8 mouse cellular contexts compared by ENCODE assay signal in the genomic region with DNA sequence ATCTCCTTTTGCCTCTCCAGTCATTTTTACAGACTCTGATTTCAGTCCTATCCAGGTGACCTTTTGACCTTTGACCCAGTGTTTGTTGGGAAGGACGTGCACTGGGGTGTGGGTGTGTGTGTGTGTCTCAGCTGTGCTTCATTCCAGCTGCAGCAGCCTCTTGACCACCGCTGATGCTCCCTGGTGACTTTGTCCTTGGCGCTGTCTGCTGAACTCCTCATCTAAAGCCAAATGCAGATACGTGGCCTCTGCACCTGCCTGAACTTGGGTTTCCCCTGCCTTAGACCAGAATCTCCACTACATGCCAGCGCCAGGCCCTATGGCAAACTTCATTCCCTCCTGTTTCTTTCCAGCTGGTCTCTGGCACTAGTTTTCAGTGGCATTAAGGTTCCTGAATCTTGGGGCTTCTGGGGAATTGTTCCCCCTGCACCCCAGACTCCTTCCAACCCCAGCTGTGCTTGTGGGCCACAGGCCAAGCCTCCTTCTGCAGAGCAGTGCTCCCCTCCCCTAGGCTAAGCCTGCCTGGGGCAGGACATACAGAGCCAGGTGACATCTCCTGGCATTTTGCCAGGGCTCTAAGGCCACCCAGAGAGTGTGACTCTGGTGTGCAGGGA. TPM values are rescaled to one million over a fixed set of nuclear protein-coding genes. Genes with fewer than 3 reads are reported as not detected.
DNase-seq lines count a peak whose midpoint lies in the region; ATAC-seq and TF ChIP-seq lines count a peak whose summit lies in the region.

No protein-coding gene starts in this region.

- H3K27me3 ChIP-seq in lung, embryonic 14.5 days (ENCODE audit: insufficient read depth, low read length) = no peaks in the 10 kb centered on the region
- no peaks in the 10 kb centered on the region for H3K27me3 ChIP-seq in cerebellum, adult 2 months (ENCODE audit: control insufficient read depth, insufficient read depth, low read length)
- no peaks in the 10 kb centered on the region for H3K27me3 ChIP-seq in heart, embryonic 12.5 days (replicated peaks)
- H3K27me3 ChIP-seq in limb, embryonic 10.5 days (ENCODE audit: low read depth, poor library complexity, severe bottlenecking) = no peaks in the 10 kb centered on the region
- H3K27me3 ChIP-seq in stomach, postnatal 0 days (ENCODE audit: control insufficient read depth, insufficient read depth, low read length) = no peaks in the 10 kb centered on the region

- peaks cover 55% of the 10 kb centered on the region for H3K36me3 ChIP-seq in lung, embryonic 14.5 days (ENCODE audit: insufficient read depth)
- H3K36me3 ChIP-seq in heart, embryonic 12.5 days = peaks cover 36% of the 10 kb centered on the region
- peaks cover 66% of the 10 kb centered on the region for H3K36me3 ChIP-seq in limb, embryonic 10.5 days
- H3K36me3 ChIP-seq in stomach, postnatal 0 days (ENCODE audit: control insufficient read depth, insufficient read depth, low read length) = peaks cover 6% of the 10 kb centered on the region; the same call in 1 of the 2 replicates

- 29% methylated on average over 5 of the region's 5 CpGs for WGBS in lung, embryonic 14.5 days
- WGBS in cerebellum, adult 2 months = 23% methylated on average over 5 of the region's 5 CpGs
- 42% methylated on average over 5 of the region's 5 CpGs for WGBS in heart, embryonic 12.5 days
- 52% methylated on average over 5 of the region's 5 CpGs for WGBS in limb, embryonic 10.5 days
- 37% methylated on average over 5 of the region's 5 CpGs for WGBS in stomach, postnatal 0 days

- peak; percentile 15; the same call in 1 of the 2 replicates for ATAC-seq in lung, embryonic 14.5 days (ENCODE audit: insufficient read depth)
- ATAC-seq in heart, embryonic 12.5 days (ENCODE audit: insufficient number of reproducible peaks, low FRiP score) = 0 out of 2 replicates have a peak, but pooled peaks have one; percentile 20
- ATAC-seq in stomach, postnatal 0 days (ENCODE audit: low FRiP score, low TSS enrichment) = no peak

- H3K9ac ChIP-seq in lung, embryonic 14.5 days = peak overlapping the region; percentile 31; the same call in 1 of the 2 replicates
- no peak overlapping the region for H3K9ac ChIP-seq in heart, embryonic 12.5 days
- 0 out of 2 replicates have a peak overlapping the region, but pooled peaks have one; percentile 41 for H3K9ac ChIP-seq in stomach, postnatal 0 days (ENCODE audit: low read length)

- H3K4me2 ChIP-seq in lung, embryonic 14.5 days = peak overlapping the region; percentile 44; the same call in 1 of the 2 replicates
- peak overlapping the region; percentile 22; the same call in 1 of the 2 replicates for H3K4me2 ChIP-seq in heart, embryonic 12.5 days
- H3K4me2 ChIP-seq in stomach, postnatal 0 days (replicated peaks; ENCODE audit: low read depth) = no peak overlapping the region

- H3K9me3 ChIP-seq in lung, embryonic 14.5 days (ENCODE audit: low read depth, low read length) = no peaks in the 10 kb centered on the region
- H3K9me3 ChIP-seq in heart, embryonic 12.5 days (replicated peaks) = no peaks in the 10 kb centered on the region
- no peaks in the 10 kb centered on the region for H3K9me3 ChIP-seq in limb, embryonic 10.5 days (replicated peaks)
- no peaks in the 10 kb centered on the region for H3K9me3 ChIP-seq in stomach, postnatal 0 days (ENCODE audit: control insufficient read depth, low read length)

- TF ChIP-seq POLR2A in cerebellum, adult 2 months (IDR thresholded peaks at IDR 0.05; ENCODE audit: borderline replicate concordance, insufficient read depth, low read length) = no peak

- no peak for TF ChIP-seq EP300 in stomach, postnatal 0 days (optimal IDR thresholded peaks at IDR 0.05)

- DNase-seq in lung, embryonic 14.5 days = peak; percentile 75
- no peak for DNase-seq in lung, postnatal 25 days (ENCODE audit: low spot score)
- peak; percentile 72 to 76 for DNase-seq in cerebellum, adult 2 months
- DNase-seq in limb, embryonic 10.5 days (ENCODE audit: low spot score) = no peak
- no peak for DNase-seq in stomach, postnatal 0 days (ENCODE audit: low spot score)
- no peak for DNase-seq in left cerebral cortex, adult 11 months (ENCODE audit: low spot score)
- DNase-seq in thymus, postnatal 0 days (ENCODE audit: low spot score) = no peak

- peak overlapping the region; percentile 88 for H3K27ac ChIP-seq in lung, embryonic 14.5 days (ENCODE audit: low read depth)
- peak overlapping the region; percentile 30; the same call in 1 of the 2 replicates for H3K27ac ChIP-seq in cerebellum, adult 2 months (ENCODE audit: insufficient read depth, low read length)
- peak overlapping the region; percentile 67 for H3K27ac ChIP-seq in heart, embryonic 12.5 days (ENCODE audit: poor library complexity, severe bottlenecking)
- peak overlapping the region; percentile 59 for H3K27ac ChIP-seq in limb, embryonic 10.5 days
- H3K27ac ChIP-seq in stomach, postnatal 0 days (replicated peaks) = peak overlapping the region; percentile 77; the same call in 1 of the 2 replicates

- peaks cover 90% of the 10 kb centered on the region for H3K4me1 ChIP-seq in lung, embryonic 14.5 days (ENCODE audit: insufficient read depth)
- peaks cover 70% of the 10 kb centered on the region for H3K4me1 ChIP-seq in cerebellum, adult 2 months (ENCODE audit: control insufficient read depth, insufficient read depth, low read length)
- peaks cover 96% of the 10 kb centered on the region for H3K4me1 ChIP-seq in heart, embryonic 12.5 days (replicated peaks)
- H3K4me1 ChIP-seq in limb, embryonic 10.5 days = peaks cover 96% of the 10 kb centered on the region
- peaks cover 50% of the 10 kb centered on the region for H3K4me1 ChIP-seq in stomach, postnatal 0 days (replicated peaks; ENCODE audit: control insufficient read depth, insufficient read depth)

- H3K4me3 ChIP-seq in lung, embryonic 14.5 days (ENCODE audit: low read depth, low read length) = no peak overlapping the region
- H3K4me3 ChIP-seq in cerebellum, adult 2 months (replicated peaks; ENCODE audit: insufficient read depth, low read depth, low read length) = no peak overlapping the region
- no peak overlapping the region for H3K4me3 ChIP-seq in heart, embryonic 12.5 days
- 0 out of 2 replicates have a peak overlapping the region, but pooled peaks have one; percentile 7 for H3K4me3 ChIP-seq in limb, embryonic 10.5 days
- no peak overlapping the region for H3K4me3 ChIP-seq in stomach, postnatal 0 days (ENCODE audit: low read depth, low read length)

- no peak for TF ChIP-seq CTCF in lung, embryonic 14.5 days (IDR thresholded peaks at IDR 0.05; ENCODE audit: low read depth)
- TF ChIP-seq CTCF in cerebellum, adult 2 months (IDR thresholded peaks at IDR 0.05; ENCODE audit: borderline replicate concordance, insufficient read depth, low read depth, low read length) = no peak
- TF ChIP-seq CTCF in stomach, postnatal 0 days (IDR thresholded peaks at IDR 0.05; ENCODE audit: low read depth) = no peak

RNA-seq across cellular contexts. Expression of gene Lasp1, which starts 9.9 kb away (rescaled TPM):
- polyA plus RNA-seq in lung, embryonic 14.5 days (2014; fragmentation: Nextera tagmentation; extraction: Ambion mirVana) = 110 and 123 TPM in 2 replicates
- 74.9 and 78.5 TPM in 2 replicates for polyA plus RNA-seq in cerebellum, adult 2 months (2012; rRNA removed)
- 46.9 and 49.5 TPM in 2 replicates for polyA plus RNA-seq in heart, embryonic 12.5 days (2016; fragmentation: Nextera tagmentation; extraction: Ambion mirVana)
- 90.0 and 110 TPM in 2 replicates for polyA plus RNA-seq in limb, embryonic 10.5 days (2016; fragmentation: Nextera tagmentation; extraction: Ambion mirVana)
- polyA plus RNA-seq in stomach, postnatal 0 days (2015; fragmentation: Nextera tagmentation; extraction: Ambion mirVana) = 84.0 and 90.1 TPM in 2 replicates
- 98.7 and 108 TPM in 2 replicates for polyA plus RNA-seq in thymus, postnatal 0 days (2015; fragmentation: Nextera tagmentation; extraction: Ambion mirVana)

RNA-seq across cellular contexts. Expression of gene Rpl23, which starts 26.5 kb away (rescaled TPM):
- polyA plus RNA-seq in lung, embryonic 14.5 days (2014; fragmentation: Nextera tagmentation; extraction: Ambion mirVana) = 663 and 721 TPM in 2 replicates
- polyA plus RNA-seq in cerebellum, adult 2 months (2012; rRNA removed) = 234 and 281 TPM in 2 replicates
- 404 and 410 TPM in 2 replicates for polyA plus RNA-seq in heart, embryonic 12.5 days (2016; fragmentation: Nextera tagmentation; extraction: Ambion mirVana)
- polyA plus RNA-seq in limb, embryonic 10.5 days (2016; fragmentation: Nextera tagmentation; extraction: Ambion mirVana) = 449 and 506 TPM in 2 replicates
- polyA plus RNA-seq in stomach, postnatal 0 days (2015; fragmentation: Nextera tagmentation; extraction: Ambion mirVana) = 585 and 586 TPM in 2 replicates
- polyA plus RNA-seq in thymus, postnatal 0 days (2015; fragmentation: Nextera tagmentation; extraction: Ambion mirVana) = 766 and 768 TPM in 2 replicates

RNA-seq across cellular contexts. Expression of gene B230217C12Rik, which starts 31.9 kb away (rescaled TPM):
- 6.1 and 6.8 TPM in 2 replicates for polyA plus RNA-seq in lung, embryonic 14.5 days (2014; fragmentation: Nextera tagmentation; extraction: Ambion mirVana)
- 117 TPM in 2 replicates for polyA plus RNA-seq in cerebellum, adult 2 months (2012; rRNA removed)
- polyA plus RNA-seq in heart, embryonic 12.5 days (2016; fragmentation: Nextera tagmentation; extraction: Ambion mirVana) = 6.9 and 7.4 TPM in 2 replicates
- 10.9 and 14.0 TPM in 2 replicates for polyA plus RNA-seq in limb, embryonic 10.5 days (2016; fragmentation: Nextera tagmentation; extraction: Ambion mirVana)
- 1.1 and 1.9 TPM in 2 replicates for polyA plus RNA-seq in stomach, postnatal 0 days (2015; fragmentation: Nextera tagmentation; extraction: Ambion mirVana)
- polyA plus RNA-seq in thymus, postnatal 0 days (2015; fragmentation: Nextera tagmentation; extraction: Ambion mirVana) = 4.5 and 5.0 TPM in 2 replicates

RNA-seq across cellular contexts. Expression of gene 1700001P01Rik, which starts 33.0 kb away (rescaled TPM):
- polyA plus RNA-seq in lung, embryonic 14.5 days (2014; fragmentation: Nextera tagmentation; extraction: Ambion mirVana) = 0.32 TPM in 1 of 2 replicates, not detected in the other
- polyA plus RNA-seq in cerebellum, adult 2 months (2012; rRNA removed) = 0.80 and 0.81 TPM in 2 replicates
- not detected in 2 replicates for polyA plus RNA-seq in heart, embryonic 12.5 days (2016; fragmentation: Nextera tagmentation; extraction: Ambion mirVana)
- 0.43 and 0.74 TPM in 2 replicates for polyA plus RNA-seq in limb, embryonic 10.5 days (2016; fragmentation: Nextera tagmentation; extraction: Ambion mirVana)
- polyA plus RNA-seq in stomach, postnatal 0 days (2015; fragmentation: Nextera tagmentation; extraction: Ambion mirVana) = not detected in 2 replicates
- polyA plus RNA-seq in thymus, postnatal 0 days (2015; fragmentation: Nextera tagmentation; extraction: Ambion mirVana) = 0.44 TPM in 1 of 2 replicates, not detected in the other

RNA-seq across cellular contexts. Expression of gene Cwc25, which starts 42.4 kb away (rescaled TPM):
- 13.3 and 14.2 TPM in 2 replicates for polyA plus RNA-seq in lung, embryonic 14.5 days (2014; fragmentation: Nextera tagmentation; extraction: Ambion mirVana)
- 17.2 and 17.7 TPM in 2 replicates for polyA plus RNA-seq in cerebellum, adult 2 months (2012; rRNA removed)
- 10.9 and 11.4 TPM in 2 replicates for polyA plus RNA-seq in heart, embryonic 12.5 days (2016; fragmentation: Nextera tagmentation; extraction: Ambion mirVana)
- 17.8 and 21.6 TPM in 2 replicates for polyA plus RNA-seq in limb, embryonic 10.5 days (2016; fragmentation: Nextera tagmentation; extraction: Ambion mirVana)
- 9.0 TPM in 2 replicates for polyA plus RNA-seq in stomach, postnatal 0 days (2015; fragmentation: Nextera tagmentation; extraction: Ambion mirVana)
- 17.7 and 18.5 TPM in 2 replicates for polyA plus RNA-seq in thymus, postnatal 0 days (2015; fragmentation: Nextera tagmentation; extraction: Ambion mirVana)

Comparison
In these comparisons a context has a peak if more than half of its experiments do, and no peak if none do; other contexts are left out.
1. DNase-seq: peak in lung, embryonic 14.5 days (single experiment) and cerebellum, adult 2 months (2 of 2); none in lung, postnatal 25 days (single experiment), limb, embryonic 10.5 days (single experiment), stomach, postnatal 0 days (single experiment), left cerebral cortex, adult 11 months (single experiment) and thymus, postnatal 0 days (single experiment).
2. H3K27ac ChIP-seq: peak in every context shown above with its lines; median percentile 88 in lung, embryonic 14.5 days; 77 in stomach, postnatal 0 days; 67 in heart, embryonic 12.5 days; 59 in limb, embryonic 10.5 days; 30 in cerebellum, adult 2 months.